Mouse (Mus musculus): Measurements from ENCODE around the gene Slitrk5. TPM values are rescaled to one million over a fixed set of nuclear protein-coding genes. Genes with fewer than 3 reads are reported as not detected.
A peak's percentile ranks its signal among the peaks of the same experiment; 100 is the strongest.
"Not testable (repeated sequence)": the region's sequence is repeated elsewhere in the genome, so short reads cannot be mapped to it uniquely, and the experiment has no call there.

Gene Slitrk5
- total RNA-seq (2022) = 10 to 100 TPM; 86.0 to 92.8 (median 88.5) TPM

- peak; percentile 86 to 96 for DNase-seq (ENCODE audit: low spot score in 2 of 2)
Observed at GRCm38 (mm10) chr14:111674664-111675147, at the start of gene Slitrk5. Slitrk5 (plus strand) TSS chr14:111675097.

GRCm38 (mm10) chr14:111672942-111673341 is 2.0 kb upstream of the Slitrk5 start:
- no peak for DNase-seq (ENCODE audit: low spot score in 2 of 2)

GRCm38 (mm10) chr14:111675211-111676165 is 591 bp downstream of the Slitrk5 start:
- DNase-seq (ENCODE audit: low spot score in 2 of 2) = peak in 1 of 2 experiments; percentile 43

GRCm38 (mm10) chr14:111676166-111676581 is 1.3 kb downstream of the Slitrk5 start:
- DNase-seq (ENCODE audit: low spot score in 2 of 2) = peak in 1 of 2 experiments; percentile 43

DNA sequence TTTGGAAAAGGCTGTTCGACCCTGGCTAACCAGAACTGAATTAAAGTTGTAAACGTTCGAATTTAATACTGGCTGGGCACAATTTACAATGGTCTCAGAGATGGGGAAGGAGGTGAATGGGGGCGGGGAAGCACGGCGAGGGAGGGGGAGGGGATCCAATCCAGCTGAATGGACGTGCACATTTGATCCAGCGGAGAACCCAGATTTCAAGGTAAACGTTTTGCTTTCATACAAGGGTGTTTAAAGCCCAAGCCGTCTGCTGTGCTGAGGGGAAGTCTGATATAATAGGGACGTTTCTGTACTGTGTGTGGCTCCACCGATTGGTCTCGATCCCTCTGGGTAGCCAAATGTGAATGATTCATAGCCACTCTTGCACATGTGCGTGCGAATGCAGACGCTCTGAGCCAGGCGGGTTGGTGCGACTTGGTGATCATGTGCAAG is 2.0 kb downstream of the Slitrk5 start:
- DNase-seq (ENCODE audit: low spot score in 2 of 2) = peak in 1 of 2 experiments; percentile 52

DNA sequence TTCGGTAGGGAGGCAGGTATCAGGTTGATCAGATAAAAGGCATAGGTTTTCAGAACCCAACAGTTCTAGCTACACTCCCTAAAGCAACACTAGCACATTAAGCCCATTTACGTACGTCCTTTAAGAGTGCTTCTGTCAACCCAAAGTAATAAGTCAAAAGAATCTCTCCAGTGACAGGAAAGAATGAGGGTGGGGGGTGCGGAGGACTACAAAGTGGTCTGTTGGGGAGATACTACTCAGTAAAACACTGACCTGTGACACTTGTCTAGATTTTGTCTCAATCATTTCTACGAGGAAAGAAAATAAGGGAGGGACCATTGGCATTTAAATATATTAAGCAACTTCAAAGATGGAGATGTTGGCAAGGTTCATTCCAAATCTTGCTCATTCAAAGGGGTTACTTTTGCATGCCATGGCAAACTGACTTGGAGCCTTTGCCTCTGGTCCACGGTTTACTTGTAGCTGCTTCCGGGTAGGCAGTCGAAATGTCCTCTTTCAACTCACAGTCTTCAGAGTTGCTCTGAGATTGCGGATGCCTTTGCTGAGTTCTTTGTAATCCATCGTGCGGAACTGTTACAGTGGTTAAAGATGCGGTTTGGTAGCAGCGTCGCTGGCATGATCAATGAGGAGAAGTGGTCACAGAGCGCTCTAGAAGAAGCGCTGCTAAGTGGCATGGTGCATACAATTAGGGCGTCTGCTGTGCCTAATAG is 2.6 kb downstream of the Slitrk5 start:
- DNase-seq (ENCODE audit: low spot score in 2 of 2) = no peak

DNA sequence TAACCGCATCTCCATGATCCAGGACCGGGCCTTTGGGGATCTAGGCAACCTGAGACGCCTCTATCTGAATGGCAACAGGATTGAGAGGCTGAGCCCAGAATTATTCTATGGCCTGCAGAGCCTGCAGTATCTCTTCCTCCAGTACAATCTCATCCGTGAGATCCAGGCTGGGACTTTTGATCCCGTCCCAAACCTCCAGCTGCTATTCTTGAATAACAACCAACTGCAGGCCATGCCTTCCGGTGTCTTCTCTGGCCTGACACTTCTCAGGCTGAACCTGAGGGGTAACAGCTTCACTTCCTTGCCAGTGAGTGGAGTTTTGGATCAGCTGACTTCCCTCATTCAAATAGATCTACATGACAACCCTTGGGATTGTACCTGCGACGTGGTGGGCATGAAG is 5.4 kb downstream of the Slitrk5 start:
- DNase-seq (ENCODE audit: low spot score in 2 of 2) = no peak

- DNase-seq (ENCODE audit: low spot score in 2 of 2) = peak in 1 of 2 experiments; percentile 39
Observed at GRCm38 (mm10) chr14:111681092-111681708, 6.3 kb downstream of the Slitrk5 start.

DNA sequence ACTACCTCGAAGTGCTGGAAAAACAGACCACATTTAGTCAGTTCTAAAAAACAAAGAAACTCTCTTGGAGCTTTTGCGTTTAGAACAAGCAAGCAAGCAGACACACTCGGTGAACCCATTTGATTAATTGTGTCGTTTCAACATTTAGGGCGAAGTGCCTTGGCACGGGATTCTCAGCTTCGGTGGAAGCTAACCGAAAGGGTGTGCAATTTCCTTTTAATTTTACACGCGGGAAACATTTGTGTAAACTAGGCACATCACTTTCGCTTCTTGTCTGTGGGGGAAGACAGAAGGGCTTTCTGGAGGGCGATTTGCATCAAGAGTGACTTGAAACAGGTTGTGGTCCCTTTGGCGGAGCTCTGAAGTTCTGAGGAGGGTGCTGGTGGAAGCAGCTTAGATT is 6.9 kb downstream of the Slitrk5 start:
- peak in 1 of 2 experiments; percentile 14 for DNase-seq (ENCODE audit: low spot score in 2 of 2)

DNA sequence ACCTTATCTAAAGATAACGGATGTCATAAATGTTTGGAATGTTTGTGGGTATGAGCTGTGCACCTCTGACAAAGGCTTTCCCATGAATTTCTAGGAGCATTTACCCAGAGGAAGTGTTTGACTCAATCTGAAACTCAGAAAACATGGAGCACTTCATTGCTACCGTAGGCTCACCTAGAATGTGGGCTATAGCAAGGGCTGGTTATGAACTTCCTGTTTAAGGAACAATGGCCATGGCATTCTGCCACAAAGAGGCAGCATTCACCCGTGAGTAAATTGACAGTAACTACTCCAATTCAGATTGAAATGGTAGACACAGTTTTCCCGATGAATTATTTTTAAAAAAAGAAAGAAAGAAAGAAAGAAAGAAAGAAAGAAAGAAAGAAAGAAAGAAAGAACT is 8.6 kb downstream of the Slitrk5 start:
- DNase-seq (ENCODE audit: low spot score in 2 of 2) = no peak

GRCm38 (mm10) chr14:111690139-111690538 is 15.2 kb downstream of the Slitrk5 start:
- DNase-seq (ENCODE audit: low spot score in 2 of 2) = not testable (repeated sequence)

- no peak for DNase-seq (ENCODE audit: low spot score in 2 of 2)
Observed at GRCm38 (mm10) chr14:111729833-111730232, 54.9 kb downstream of the Slitrk5 start.

Measured in layer of hippocampus, adult 8-10 months (tissue).